Mouse (Mus musculus) layer of hippocampus, postnatal 25 days (tissue): ENCODE data around the gene 1700122O11Rik. TPM values are rescaled to one million over a fixed set of nuclear protein-coding genes. Genes with fewer than 3 reads are reported as not detected.

Experiments
- DNase-seq, 2 experiments: peaks; one replicate each; pipeline ENCODE4 v3.0.0; 2022; ENCODE audit warnings: mixed read lengths in 2 of 2, low spot score in 1 of 2; ENCODE audit errors: extremely low spot score in 1 of 2
- total RNA-seq, 2 experiments: library from RNA; stranded (reverse); gene quantifications; 2 replicates each; pipeline ENCODE4 v1.2.3; 2021

1700122O11Rik gene
- total RNA-seq, 2 experiments from 2014 or later: not detected

DNA sequence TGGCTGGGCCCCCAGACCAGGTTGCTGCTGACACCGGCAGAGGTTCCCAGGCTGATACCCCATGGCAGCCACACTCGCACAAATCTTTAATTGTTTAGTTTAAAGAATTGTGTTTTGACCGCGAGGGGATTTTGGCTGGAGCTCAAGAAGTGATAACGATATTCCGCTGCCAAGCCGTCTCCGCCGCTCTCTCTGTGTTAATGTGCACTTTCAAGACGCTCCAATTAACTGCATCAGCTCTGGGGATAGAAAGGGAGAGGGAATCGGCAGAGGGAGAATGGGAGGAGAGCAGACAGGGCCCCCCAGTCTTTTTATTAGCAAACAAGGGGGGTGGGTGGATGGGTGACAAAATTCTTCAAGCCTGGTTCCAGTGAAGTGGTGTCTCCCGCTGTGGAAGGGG, 8.9 kb downstream of the 1700122O11Rik start:
- DNase-seq: no peak

DNA sequence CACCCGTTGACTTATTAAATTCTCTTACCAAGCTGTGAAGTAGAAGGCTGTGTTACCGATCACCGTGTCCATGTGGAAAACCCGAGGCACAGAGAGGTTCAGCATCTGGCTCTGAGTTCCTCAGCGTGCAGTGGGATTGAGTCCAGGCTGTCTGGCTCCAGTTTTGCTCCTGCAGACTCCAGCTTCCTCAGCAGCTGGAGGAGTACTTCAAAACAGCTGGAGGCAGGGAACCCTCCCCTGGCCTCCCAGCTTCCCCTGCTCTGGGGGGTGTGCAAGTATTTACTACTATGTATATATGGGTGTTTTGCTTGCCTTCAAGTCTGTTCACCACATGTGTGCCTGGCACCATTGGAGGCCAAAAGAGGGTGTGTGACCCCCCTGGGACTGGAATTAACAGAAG, 9.8 kb downstream of the 1700122O11Rik start:
- no peak for DNase-seq

DNA sequence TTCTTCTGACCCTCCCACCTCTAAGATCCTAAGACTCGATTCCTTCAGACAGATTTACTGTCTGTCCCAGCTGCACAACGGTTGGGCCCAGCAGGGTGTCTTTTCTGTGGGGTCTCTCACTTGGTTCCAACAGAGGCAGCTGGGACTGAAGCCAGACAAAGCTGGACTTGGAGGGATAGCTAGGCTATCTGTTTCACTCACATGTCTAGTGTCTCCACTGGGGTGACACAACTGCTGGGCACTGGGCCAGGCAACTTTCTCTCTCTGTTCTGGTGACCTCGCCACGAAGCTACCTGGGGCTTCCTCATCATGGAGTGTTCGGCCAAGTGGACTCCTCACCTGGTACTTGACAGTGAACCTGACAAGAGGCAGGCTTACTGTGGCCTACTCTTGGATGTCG, 10.4 kb downstream of the 1700122O11Rik start:
- DNase-seq: no peak

DNA sequence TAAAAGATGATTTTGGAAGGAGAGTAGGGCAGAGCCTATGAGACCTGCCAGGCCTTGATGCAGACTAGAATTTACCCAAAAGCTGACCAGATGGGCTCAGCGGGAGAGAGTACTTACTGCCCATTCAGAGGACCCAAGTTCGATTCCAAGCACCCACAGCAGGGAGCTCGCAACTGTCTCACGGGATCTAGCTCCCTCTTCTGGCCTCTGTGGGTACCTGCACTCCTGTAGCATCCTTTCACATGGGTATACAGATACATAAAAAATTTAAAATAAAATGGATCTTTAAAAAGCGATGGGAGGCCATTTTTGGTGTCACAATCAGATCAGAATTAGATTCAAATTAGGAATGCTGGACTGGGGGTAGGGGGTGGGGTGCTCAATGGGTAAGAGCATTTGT, 11.1 kb downstream of the 1700122O11Rik start:
- no peak for DNase-seq

DNA sequence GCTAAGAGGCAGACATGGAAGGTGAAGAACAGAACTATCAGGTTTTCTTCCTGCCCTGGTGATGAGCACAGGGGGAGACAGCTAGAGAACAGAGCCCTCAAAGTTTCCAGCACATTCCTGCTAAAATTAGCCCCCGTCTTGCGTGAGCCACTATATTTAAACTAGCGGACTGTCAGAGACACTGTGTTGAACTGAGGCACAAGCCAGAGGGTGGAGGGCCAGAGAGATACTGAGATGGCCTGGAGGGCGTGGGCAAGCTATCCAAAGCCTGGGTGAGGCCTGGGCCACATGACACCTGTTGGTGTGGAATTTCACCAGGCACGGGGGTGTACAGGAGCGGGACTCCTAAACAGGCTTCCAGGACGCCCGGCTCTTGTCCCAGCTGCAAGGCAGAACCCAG, 14.0 kb downstream of the 1700122O11Rik start:
- DNase-seq: no peak

DNA sequence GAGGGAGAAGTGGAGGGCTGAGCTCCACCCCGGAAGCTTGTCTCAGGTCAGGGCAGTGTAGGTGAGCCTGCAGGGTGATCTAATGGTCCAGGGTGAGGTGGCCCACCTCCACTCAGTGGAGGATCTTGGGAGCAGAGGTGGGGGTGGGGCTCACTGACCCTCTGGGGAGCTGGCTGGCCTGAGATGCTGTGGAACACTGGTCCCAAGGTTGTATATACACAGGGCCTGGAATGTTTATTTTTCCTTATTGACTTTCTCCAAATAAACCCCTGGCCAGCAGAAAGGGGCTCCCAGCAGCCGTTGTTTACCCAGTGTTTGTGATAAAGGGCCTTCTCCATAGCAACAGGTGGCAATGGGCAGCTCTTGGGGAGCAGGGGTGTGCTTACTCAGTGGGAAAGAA, 18.5 kb downstream of the 1700122O11Rik start:
- DNase-seq: no peak

DNA sequence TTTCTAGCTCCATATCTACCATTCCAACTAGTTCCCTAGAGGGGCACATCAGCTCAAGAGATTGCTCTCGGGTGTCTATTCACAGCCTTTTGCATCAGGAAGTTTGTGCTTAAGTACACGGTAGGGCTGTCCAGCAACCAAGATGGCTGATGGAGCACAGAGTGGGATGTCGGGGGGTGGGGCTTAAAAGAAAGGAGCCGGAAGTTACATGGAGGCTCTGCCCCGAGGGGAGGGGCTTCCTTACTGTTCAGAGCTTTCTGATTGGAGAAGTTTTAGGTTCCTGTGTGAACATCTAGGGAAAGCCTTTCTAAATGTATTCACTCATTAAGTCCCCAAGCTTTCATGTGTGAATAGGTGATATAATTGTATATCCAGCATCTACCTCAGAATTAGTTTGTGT, 21.5 kb downstream of the 1700122O11Rik start:
- no peak for DNase-seq

DNA sequence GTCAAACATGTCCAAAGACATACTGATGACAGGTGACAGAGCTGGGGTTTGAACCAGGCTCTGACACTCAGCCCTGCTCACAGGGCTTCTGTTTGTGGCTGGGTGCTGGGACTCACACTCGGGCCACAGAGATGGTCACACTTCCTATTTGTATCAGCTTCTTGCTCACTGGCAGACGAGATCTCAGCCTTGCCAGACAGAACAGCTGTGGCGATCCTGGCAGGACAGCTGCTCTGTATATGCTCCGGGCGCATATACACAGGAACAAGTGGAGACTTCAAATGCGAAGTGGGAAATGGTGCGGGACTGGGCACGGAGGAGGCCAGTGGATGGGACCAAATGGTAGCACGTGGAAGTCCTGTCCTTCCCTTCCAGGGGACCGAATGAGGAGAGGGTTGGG, 25.5 kb downstream of the 1700122O11Rik start:
- no peak for DNase-seq

DNA sequence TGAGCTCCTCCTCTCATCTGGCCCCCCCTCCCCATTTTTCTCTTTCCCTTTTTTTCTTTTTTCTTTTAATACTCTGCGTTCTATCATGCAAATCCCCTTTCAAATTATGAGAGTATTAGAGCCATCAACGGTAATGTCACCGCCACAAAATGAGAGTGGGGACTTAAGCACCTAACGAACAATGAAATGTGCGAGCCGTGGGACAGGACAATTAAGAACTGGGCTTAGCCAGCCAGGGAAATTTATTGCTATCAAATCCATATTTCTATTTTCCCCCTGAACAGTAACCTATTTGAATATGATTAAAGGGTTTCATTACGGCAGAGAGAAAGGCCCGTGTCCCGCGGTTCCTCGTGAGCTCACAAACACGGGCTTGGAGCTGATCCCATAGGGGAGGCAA, 27.0 kb downstream of the 1700122O11Rik start:
- DNase-seq: no peak

DNA sequence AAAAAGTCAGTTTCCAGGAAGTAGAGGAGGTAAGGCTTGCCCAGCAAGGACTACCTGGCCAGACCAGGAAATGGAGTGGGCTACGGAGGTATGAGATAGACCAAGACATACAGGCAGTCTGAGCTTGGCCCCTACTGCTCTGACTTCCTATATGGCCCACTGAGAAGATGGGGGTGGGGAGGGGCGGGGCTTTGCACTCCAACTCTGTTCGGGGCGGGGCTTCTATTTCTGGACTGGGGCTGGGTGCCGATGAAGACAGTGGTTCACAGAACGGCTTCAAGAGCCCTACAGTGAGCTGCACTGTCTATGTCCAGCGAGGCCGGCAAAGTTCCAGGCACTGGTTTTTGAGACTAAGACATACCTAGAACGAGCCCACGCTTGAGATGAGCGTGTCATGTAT, 27.8 kb downstream of the 1700122O11Rik start:
- no peak for DNase-seq

DNA sequence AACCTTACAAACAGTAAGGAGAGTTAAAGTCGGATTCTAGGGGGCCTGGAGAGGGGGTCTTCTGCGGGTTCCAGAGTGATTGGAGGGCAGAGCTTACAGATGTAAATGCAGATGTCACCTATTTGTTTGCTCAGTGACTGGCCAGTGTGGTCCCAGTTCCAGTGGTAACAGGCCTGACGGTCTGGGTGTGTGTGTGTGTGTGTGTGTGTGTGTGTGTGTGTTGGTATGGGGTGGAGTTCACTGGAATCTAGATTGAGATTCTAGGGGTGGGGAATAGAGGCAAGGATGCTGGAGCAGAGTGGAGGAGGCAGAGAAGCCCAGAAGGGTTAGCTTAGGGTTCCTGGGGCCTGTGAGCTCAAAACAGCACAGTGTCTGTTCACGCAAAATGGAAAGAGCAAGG, 32.3 kb downstream of the 1700122O11Rik start:
- no peak for DNase-seq

DNA sequence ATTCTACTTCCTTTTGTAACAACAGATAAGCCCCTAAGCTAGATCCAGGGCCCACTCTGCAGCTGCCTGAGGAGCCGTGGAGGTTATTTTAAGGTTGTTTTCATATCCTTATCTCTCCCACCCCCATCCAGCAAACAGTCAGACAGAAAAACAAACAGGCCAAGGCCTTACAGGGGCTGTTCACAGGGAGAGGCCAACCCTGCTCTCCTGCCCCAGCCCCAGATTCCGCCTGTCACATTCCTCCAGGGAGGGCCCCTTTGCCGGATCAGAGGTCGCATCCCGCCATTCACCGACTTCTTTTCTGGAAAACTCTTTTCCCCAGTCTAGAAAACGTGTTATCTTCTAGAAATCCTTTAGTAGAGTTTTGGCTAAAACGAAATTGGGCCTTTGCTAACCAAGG, 33.0 kb downstream of the 1700122O11Rik start:
- DNase-seq: no peak

DNA sequence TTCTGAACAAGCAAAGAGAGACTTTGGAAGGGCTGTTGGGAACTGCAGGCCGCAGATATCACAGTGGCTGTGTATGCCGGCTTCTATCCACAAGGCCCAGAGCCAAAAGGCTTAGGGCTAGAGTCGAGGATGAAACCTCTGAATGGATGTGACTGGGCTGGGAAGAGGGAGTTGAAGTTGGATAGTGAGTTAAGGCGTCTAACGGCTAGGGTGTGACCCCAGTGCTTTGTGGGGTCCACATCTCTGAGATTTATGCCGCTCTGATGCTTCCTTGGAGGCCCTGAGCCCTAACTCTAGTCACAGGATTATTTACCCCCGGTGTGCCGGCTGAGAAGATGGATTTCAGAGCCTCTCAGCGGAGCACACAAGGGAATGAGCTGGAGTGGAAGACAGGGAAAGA, 33.5 kb downstream of the 1700122O11Rik start:
- no peak for DNase-seq

DNA sequence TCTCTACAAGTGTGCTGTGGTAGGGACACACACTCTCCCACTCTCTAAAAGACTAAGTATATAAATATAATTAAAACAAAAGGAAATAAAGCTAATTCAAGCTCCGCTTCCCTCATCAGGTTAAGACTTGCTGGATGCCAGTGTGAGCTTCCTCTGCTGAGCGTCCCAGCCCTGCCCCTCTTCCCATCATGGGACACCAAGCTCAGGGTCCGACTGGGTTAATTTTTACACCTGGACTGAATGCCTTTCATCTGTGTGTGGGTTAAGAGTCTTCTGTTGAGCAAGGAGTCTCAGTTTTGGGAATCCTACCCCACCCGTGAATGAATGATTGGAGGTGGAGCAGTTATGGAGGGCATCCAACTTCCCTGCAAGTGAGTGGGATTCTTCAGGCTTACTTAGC, 35.6 kb downstream of the 1700122O11Rik start:
- no peak for DNase-seq

DNA sequence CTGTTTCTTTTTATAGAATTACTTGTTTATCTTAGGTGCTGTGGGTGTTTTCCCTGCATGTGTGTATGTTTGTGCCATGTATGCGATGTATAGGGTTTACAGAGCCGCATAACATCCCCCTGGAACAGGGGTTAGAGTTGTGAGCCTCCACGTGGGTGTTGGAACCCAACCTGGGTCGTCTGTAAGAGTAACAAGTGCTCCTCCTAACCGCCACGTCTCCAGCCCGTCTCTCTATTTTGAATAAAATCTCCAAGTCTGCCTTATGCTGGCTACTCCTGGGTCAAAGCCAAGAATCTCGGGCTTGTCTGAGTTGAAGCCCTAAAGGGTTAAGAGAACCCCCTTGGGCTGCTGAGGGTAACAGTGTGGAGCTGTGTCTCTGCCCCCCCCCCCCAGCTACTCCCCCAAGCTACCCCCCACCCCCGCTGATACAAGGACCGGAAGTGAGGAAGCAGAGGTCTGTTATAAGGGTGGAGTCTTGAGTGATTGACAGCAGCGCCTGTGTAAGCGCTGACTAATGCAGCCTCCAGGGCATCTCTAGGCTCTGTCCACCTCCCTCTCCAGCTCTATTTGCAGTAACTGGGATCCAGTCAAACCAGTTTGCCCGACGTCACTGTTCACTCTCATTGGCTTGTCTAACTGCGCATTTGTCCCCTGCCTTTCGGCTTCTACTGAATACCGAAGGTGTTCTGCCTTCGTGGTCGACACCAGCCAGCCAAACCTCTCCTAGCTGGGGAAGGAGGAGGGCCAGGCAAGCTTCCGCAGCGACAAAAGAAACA, 36.3 kb downstream of the 1700122O11Rik start:
- peak in 1 of 2 experiments; percentile 14 for DNase-seq

DNA sequence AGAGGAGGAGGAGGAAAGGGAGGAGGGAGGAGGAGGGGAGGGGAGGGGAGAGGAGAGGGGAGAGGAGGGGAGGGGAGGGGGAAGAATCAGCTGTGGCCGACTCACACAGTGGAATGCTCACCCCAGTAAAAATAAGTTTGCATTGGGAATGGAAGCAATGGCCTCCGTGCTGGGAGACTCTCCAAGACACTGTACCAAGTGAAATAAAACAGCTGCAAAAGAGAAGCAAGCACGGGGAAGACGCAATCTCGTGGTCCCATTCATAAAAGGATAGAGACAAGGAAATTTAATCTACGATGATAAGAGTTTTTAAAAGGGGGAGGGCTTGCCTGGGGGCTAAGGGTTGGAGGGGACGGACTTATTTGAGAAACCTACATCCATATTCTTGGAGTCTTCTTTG, 36.9 kb downstream of the 1700122O11Rik start:
- DNase-seq: no peak

DNA sequence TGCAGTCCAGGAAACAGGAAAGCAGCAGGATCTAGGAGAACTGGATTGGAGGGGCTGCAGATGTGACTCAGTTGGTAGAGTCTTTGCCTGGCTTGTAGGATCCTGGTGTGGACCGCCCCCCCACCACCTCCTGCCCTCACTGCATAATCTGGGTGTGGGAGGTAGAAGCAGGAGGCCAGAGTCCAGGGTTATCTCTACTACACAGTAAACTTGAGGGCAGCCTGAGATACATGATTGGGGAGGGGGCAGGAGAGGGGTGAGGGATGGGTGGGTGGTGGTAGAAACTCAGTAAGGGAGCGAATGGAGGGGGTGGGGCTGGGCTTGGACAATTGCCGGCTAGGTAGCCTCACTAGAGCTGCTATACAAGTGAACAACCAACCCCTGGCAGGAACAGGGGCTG, 38.3 kb downstream of the 1700122O11Rik start:
- DNase-seq: no peak

DNA sequence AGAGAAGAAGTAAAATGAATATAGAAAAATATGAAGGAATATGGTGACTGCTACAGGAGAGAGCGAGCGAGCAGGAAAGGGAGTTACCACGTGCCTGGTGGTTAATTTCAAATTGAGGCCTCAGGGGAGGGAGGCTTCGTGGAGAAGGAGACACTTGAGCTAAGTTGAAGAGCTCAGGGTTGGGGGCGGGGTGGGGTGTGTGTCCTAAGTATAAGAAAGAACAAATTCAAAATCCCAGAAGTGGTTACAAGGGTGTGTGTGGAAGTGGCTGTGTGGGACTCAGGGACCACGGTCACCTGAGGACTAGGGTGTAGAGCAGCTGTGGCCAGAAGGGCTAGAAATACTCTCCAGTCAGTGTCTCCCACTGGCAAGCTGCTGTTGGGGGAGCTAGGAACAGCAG, 38.7 kb downstream of the 1700122O11Rik start:
- DNase-seq: no peak

DNA sequence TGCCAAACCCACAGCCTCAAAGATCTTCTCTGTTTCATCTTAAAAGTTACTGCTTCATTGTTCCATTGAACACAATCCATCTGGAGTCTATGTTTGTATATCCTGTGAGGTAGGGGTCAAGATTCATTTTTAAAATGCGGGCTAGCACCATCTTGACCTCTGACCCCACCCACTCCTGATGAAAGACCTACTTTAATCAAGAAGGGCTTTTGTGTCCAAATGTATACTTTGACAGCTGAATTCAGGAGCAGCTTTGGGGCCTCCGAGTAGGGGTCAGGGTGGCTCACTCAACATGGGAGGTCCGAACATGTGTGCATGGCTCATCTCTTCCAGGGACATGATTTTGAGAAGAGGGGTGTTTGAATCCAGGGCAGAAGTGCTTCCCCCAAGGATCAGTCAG, 40.3 kb downstream of the 1700122O11Rik start:
- DNase-seq: no peak

DNA sequence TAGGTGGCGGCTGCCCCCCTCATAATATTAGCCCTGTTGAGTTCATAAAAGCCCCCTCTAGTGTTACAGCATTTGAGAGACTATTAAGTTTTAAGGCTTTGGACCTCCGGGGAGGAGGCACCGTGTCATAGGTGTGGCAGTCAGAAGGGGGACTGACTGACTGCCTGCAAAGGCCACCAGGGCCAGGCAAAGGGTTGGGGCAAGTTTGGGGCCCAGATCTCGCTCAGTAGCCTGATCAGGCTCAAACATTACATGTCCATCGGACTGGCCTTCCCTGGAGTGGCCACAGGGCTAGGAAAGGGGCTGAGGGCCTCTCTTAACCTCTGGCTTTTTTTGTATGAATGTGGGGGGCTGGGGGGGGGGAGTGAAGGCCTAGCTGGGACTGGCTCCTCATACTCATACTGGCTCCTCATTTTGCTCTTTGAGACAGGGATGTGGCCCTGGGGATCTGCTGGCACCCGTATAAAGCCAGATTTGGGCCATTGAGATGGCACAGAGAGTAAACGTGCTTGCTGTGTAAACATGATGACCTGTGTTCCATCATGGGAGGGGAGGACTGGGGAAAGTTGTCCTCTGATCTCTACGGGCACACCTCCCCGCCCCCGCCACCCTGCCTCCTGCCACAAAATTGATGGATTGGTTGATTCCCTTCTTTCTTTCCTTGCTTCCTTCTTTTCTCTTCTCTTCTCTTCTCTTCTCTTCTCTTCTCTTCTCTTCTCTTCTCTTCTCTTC, 47.5 kb downstream of the 1700122O11Rik start:
- no peak for DNase-seq

DNA sequence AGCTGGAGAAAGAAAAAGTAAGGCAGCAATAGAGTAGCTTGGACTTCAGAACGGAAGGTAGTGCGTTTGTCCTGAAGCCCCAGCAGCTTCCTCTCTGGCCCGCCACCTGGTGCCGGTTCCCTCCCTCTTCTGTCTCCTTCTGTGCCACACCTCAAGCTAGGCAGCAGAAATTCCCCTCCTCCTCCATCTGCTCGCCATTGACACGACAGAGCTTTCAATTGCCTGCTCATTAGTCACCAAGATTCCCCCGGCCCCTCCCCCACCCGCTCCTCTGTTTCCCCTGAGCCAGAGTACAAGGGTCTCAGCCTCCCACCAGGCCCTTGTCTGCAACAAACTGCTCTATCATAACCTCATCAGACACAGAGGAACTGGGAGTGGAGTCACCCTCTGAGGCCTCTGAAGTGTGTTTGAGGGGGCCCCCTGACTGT, 48.1 kb downstream of the 1700122O11Rik start:
- no peak for DNase-seq

DNA sequence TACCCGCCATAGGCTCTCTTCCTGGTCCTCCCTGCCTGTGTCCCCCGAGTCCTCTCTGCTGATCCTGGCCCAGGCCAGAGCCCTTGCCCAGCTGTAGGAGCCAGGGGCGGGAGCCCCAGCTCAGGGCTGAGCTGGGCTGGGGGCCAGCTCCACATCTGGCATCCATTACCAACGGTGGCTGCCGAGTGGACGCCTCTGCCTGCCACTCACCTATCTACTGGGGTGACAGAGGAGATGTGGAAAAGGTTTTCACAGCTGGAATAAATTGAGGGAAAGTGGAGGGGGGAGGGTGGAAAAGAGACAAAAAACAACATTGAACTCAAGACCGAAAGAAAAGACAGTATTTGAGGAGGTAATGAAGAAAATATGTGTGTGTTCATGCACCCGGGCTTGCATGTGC, 49.3 kb downstream of the 1700122O11Rik start:
- no peak for DNase-seq
